Mouse (Mus musculus): Measurements from ENCODE around the gene Gm20906. TPM values are rescaled to one million over a fixed set of nuclear protein-coding genes. Genes with fewer than 3 reads are reported as not detected.
"Not testable (repeated sequence)": the region's sequence is repeated elsewhere in the genome, so short reads cannot be mapped to it uniquely, and the experiment has no call there.

Gene Gm20906
- total RNA-seq (2022), result not detected

DNA sequence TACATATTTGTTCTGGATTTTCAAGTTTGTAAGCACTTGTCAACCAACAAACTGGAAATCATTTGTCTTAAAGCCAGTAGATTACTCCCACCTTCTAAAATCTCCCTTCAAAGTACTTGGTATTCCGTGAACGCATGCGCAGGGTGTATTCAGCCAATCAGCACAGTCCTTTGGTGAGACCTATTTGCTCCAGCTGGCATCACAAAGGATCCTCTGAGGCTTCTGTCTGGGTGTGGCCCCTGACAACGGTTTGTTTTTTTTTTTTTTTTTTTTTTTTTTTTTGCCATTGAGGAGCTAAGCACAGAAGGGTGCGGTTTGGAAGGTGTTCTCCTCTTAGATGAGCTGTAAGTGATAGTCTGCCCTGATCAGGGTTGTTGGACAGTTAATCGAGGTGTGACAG is at the start of gene Gm20906:
TSS of gene Gm20906 (plus strand) at position 301 of the 400 bp plus-strand sequence.
- not testable (repeated sequence) for DNase-seq (ENCODE audit: low spot score in 2 of 2)

Measured in layer of hippocampus, adult 8-10 months (tissue).